Mouse (Mus musculus): ENCODE results near the gene Paqr5. TPM values are rescaled to one million over a fixed set of nuclear protein-coding genes. Genes with fewer than 3 reads are reported as not detected.
A peak's percentile ranks its signal among the peaks of the same experiment; 100 is the strongest.

Gene Paqr5
- polyA plus RNA-seq, 1 experiment, result 12.4 TPM

DNA sequence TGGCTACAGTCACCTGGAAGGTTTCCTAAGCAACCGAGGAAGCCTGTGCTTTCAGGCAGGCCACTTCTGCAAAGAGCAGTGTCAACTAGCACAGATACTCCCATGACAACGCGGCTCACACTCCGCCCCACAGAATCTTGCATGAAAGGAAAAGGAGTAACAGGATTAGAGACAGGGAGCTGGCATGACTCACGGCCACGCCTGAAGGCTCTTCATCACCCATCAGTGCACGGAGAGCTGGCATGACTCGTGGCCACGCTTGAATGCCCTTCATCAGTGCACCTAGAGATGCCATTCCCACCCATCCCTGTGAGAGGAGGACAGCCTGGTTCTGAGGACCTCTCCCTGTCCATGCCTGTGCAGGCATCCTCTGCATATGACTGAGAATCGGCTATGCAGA, 59.3 kb downstream of the Paqr5 start:
- H3K4me1 ChIP-seq (ENCODE audit: control insufficient read depth, insufficient read depth, low read length), result no peaks in the 10 kb centered on the region
- TF ChIP-seq POLR2A (IDR thresholded peaks at IDR 0.05; ENCODE audit: borderline replicate concordance, extremely low read depth, low read depth, low read length) (no peak), CTCF (IDR thresholded peaks at IDR 0.05; ENCODE audit: insufficient read depth, low read length) (no peak)
- no peak for DNase-seq
- H3K4me3 ChIP-seq (replicated peaks; ENCODE audit: extremely low read depth, low read depth, low read length), result no peak overlapping the region
- WGBS, result 71% methylated on average over 10 of the region's 10 CpGs

DNA sequence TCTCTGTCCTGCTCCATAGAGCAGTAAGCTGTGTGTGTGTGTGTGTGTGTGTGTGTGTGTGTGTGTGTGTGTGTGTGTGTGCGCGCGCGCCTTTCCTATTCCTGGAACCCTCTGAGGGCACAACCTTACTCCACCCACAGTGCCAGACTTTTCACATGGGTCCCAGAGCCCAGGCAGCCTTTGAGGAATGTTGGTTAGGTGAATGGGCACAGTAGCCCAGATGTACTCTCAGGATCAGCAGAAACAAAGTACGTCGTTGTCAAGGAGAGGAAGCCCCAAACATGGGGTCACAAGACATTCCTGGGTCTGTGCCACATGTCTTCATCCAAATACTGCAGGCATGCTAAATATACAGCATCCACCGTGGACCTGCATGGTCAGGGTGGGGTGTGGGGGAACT, 60.7 kb downstream of the Paqr5 start:
- Histone ChIP-seq H3K4me3 (replicated peaks; ENCODE audit: extremely low read depth, low read depth, low read length) (no peak overlapping the region), H3K4me1 (ENCODE audit: control insufficient read depth, insufficient read depth, low read length) (no peaks in the 10 kb centered on the region)
- TF ChIP-seq CTCF (IDR thresholded peaks at IDR 0.05; ENCODE audit: insufficient read depth, low read length), result no peak
- TF ChIP-seq POLR2A (IDR thresholded peaks at IDR 0.05; ENCODE audit: borderline replicate concordance, extremely low read depth, low read depth, low read length), result no peak
- 82% methylated on average over 7 of the region's 7 CpGs for WGBS
- no peak for DNase-seq

DNA sequence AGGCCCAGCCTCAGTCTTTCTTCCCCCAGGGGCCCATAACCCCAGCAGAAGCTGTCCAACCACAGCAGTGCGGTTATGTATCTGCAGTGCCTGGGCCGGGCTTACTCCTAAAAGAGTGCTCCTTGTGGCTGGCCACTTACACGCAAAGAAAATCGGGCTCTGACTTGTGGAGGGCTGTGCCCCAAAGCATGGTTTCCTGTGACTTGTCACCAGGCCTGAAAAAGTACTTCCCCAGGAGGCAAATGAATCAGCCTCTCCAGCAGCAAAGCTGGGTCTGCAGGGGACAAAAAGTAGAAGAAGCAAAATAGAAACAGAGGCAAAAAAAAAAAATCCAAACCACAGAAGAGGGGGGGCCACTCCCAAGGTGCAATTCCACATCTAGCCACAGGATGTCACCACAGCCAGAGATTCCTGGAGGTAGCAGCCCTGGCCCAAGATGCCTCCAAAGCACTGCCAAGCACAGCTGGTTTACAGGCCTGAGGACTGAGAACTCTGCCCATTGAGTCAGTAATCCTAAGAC, 61.2 kb downstream of the Paqr5 start:
- TF ChIP-seq CTCF (IDR thresholded peaks at IDR 0.05; ENCODE audit: insufficient read depth, low read length) (peak; percentile 89), POLR2A (IDR thresholded peaks at IDR 0.05; ENCODE audit: borderline replicate concordance, extremely low read depth, low read depth, low read length) (no peak)
- WGBS, result 17% methylated on average over 4 of the region's 4 CpGs
- DNase-seq, result peak; percentile 76
- Histone ChIP-seq H3K4me1 (ENCODE audit: control insufficient read depth, insufficient read depth, low read length) (peaks cover 5% of the 10 kb centered on the region; the same call in 1 of the 2 replicates), H3K4me3 (replicated peaks; ENCODE audit: extremely low read depth, low read depth, low read length) (no peak overlapping the region)

DNA sequence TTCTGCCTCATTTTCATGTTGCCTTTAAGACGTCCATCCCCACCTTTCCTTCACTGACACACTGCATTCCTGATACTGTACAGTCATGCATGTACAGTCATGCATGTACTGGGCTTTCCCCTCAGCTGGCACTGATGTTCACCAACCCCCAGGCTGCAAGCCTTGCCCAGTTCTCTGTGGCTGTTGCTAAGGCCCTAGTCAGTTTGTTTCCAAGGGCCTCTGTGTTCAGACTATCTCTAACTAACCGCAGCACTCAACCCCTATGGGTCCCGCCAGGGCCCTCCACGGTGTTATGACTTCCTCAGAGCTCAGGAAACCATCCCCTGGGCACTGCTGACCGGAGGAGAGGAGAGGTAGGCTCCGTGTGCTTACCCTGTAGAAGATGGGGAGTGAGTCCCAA, 63.3 kb downstream of the Paqr5 start:
- Histone ChIP-seq H3K4me1 (ENCODE audit: control insufficient read depth, insufficient read depth, low read length) (peaks cover 6% of the 10 kb centered on the region; the same call in 1 of the 2 replicates), H3K4me3 (replicated peaks; ENCODE audit: extremely low read depth, low read depth, low read length) (no peak overlapping the region)
- DNase-seq, result no peak
- WGBS, result 50% methylated on average over 6 of the region's 6 CpGs
- TF ChIP-seq POLR2A (IDR thresholded peaks at IDR 0.05; ENCODE audit: borderline replicate concordance, extremely low read depth, low read depth, low read length), result no peak
- TF ChIP-seq CTCF (IDR thresholded peaks at IDR 0.05; ENCODE audit: insufficient read depth, low read length), result no peak

GRCm38 (mm10) chr9:61961181-61961580, 65.5 kb downstream of the Paqr5 start:
- Histone ChIP-seq H3K4me3 (replicated peaks; ENCODE audit: extremely low read depth, low read depth, low read length) (no peak overlapping the region), H3K4me1 (ENCODE audit: control insufficient read depth, insufficient read depth, low read length) (peaks cover 6% of the 10 kb centered on the region; the same call in 1 of the 2 replicates)
- no peak for DNase-seq
- TF ChIP-seq CTCF (IDR thresholded peaks at IDR 0.05; ENCODE audit: insufficient read depth, low read length) (no peak), POLR2A (IDR thresholded peaks at IDR 0.05; ENCODE audit: borderline replicate concordance, extremely low read depth, low read depth, low read length) (no peak)
- 80% methylated on average over 4 of the region's 4 CpGs for WGBS

DNA sequence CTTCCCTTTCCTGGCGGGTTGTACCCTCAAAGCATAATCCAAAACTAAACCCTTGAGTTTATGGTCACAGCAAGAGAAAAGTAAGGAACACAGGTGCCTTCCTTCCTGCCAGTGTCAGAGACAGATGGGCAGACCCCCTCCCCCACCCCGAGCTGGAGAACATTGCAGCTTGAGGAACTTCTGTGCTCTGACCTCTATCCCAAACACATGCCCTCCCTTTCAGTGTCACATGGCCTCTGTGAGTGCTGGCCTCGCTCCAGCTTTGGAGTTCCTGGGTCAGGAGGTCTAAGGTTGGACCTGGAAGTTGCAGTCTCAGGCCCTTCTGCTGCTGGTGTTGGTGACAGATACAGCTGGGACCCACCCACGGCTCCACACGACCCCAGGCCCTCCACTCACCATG, 65.9 kb downstream of the Paqr5 start:
- DNase-seq, result peak; percentile 57
- WGBS, result 25% methylated on average over 5 of the region's 5 CpGs
- Histone ChIP-seq H3K4me1 (ENCODE audit: control insufficient read depth, insufficient read depth, low read length) (peaks cover 6% of the 10 kb centered on the region; the same call in 1 of the 2 replicates), H3K4me3 (replicated peaks; ENCODE audit: extremely low read depth, low read depth, low read length) (no peak overlapping the region)
- TF ChIP-seq POLR2A (IDR thresholded peaks at IDR 0.05; ENCODE audit: borderline replicate concordance, extremely low read depth, low read depth, low read length) (0 out of 2 replicates have a peak, but pooled peaks have one; percentile 6), CTCF (IDR thresholded peaks at IDR 0.05; ENCODE audit: insufficient read depth, low read length) (no peak)

DNA sequence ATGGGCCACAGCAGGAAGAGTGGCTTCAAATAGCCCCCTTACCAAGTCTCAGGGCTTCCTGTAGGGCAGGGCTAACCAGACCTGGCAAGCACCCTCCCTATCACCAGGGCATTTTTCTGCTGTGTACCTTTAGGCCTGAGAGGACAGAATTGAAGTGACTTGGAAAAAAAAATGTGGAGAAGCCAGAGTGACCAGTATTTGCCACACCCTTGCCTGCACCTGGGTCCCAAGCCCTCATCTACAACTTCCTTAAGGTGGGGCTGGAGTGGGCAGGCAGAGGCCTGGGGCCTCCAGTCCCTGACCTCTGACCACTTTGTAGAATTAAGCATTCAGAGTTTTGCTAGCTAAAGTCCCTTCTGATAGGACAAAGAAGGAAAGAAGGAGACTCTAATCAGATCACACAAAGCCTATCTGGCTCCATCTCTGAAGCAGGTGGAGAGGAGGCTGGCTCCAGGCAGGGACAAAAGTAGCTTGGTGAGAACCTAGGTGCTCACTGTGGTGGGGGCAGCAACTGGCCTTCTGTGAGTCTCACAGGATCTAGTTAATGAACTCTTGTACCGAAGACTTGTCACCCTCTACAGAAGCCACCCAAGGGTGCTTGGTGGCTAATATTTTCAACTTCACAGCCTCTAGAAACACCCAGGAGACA, 66.6 kb downstream of the Paqr5 start:
- WGBS, result 62% methylated on average over 1 of the region's 1 CpGs
- TF ChIP-seq CTCF (IDR thresholded peaks at IDR 0.05; ENCODE audit: insufficient read depth, low read length) (no peak), POLR2A (IDR thresholded peaks at IDR 0.05; ENCODE audit: borderline replicate concordance, extremely low read depth, low read depth, low read length) (no peak)
- no peak overlapping the region for H3K4me3 ChIP-seq (replicated peaks; ENCODE audit: extremely low read depth, low read depth, low read length)
- peaks cover 6% of the 10 kb centered on the region; the same call in 1 of the 2 replicates for H3K4me1 ChIP-seq (ENCODE audit: control insufficient read depth, insufficient read depth, low read length)
- DNase-seq, result peak; percentile 31

GRCm38 (mm10) chr9:61954707-61955106, 71.9 kb downstream of the Paqr5 start:
- Histone ChIP-seq H3K4me1 (ENCODE audit: control insufficient read depth, insufficient read depth, low read length) (no peaks in the 10 kb centered on the region), H3K4me3 (replicated peaks; ENCODE audit: extremely low read depth, low read depth, low read length) (no peak overlapping the region)
- no peak for DNase-seq
- no peak for TF ChIP-seq CTCF (IDR thresholded peaks at IDR 0.05; ENCODE audit: insufficient read depth, low read length)
- no peak for TF ChIP-seq POLR2A (IDR thresholded peaks at IDR 0.05; ENCODE audit: borderline replicate concordance, extremely low read depth, low read depth, low read length)

DNA sequence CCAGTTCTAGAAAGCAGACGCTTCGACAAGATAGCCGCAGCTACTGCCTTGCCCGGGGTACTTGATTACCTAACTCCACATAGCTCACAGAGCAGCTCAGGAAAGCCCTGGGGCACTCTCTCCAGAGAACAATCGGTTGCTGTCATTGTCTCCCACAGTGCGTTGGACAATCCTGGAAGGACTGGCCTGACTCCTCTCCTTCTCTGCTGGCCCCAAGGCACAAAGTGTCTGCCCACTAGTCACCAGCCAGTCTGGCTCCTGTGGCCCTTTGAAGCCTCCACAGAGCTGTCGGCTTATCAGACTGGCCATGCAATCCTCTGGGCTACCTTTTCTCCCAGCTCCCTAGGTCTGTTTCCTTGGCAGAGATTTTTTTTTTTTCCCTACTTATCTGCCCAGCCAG, 74.4 kb downstream of the Paqr5 start:
- TF ChIP-seq CTCF (IDR thresholded peaks at IDR 0.05; ENCODE audit: insufficient read depth, low read length), result no peak
- TF ChIP-seq POLR2A (IDR thresholded peaks at IDR 0.05; ENCODE audit: borderline replicate concordance, extremely low read depth, low read depth, low read length), result no peak
- no peaks in the 10 kb centered on the region for H3K4me1 ChIP-seq (ENCODE audit: control insufficient read depth, insufficient read depth, low read length)
- 71% methylated on average over 7 of the region's 7 CpGs for WGBS
- no peak overlapping the region for H3K4me3 ChIP-seq (replicated peaks; ENCODE audit: extremely low read depth, low read depth, low read length)
- no peak for DNase-seq

All from lung, adult 2 months (tissue).